Mouse (Mus musculus) induced T-regulatory cell, adult 2 months (primary cell): ENCODE results near the gene Cenpa.
"Not testable (repeated sequence)": the region's sequence is repeated elsewhere in the genome, so short reads cannot be mapped to it uniquely, and the experiment has no call there.

Experiments
- DNase-seq: peaks from one replicate; pipeline ENCODE4 v3.0.0-alpha.2; 2012; ENCODE audit warnings: low read depth

Cenpa gene

DNA sequence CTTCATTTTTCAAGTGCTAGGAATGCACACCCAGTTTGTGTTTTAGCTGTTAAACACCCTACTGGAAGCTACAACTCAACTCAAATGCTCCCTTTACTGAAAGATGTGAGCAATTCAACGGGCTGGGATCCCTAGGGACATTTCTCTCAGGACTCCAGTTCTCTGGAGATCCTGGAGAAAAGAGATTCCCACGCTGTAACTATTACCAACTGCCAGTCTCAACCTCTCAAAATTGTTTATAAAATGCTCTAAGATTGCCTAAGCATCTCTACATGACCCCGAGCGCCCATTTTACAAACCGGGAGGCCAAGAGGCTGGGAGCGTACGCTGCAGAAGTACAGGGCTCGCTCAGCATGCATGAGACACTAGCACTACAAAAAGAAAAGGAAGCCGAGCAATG lies 19.2 kb upstream of the Cenpa start:
- no peak for DNase-seq

DNA sequence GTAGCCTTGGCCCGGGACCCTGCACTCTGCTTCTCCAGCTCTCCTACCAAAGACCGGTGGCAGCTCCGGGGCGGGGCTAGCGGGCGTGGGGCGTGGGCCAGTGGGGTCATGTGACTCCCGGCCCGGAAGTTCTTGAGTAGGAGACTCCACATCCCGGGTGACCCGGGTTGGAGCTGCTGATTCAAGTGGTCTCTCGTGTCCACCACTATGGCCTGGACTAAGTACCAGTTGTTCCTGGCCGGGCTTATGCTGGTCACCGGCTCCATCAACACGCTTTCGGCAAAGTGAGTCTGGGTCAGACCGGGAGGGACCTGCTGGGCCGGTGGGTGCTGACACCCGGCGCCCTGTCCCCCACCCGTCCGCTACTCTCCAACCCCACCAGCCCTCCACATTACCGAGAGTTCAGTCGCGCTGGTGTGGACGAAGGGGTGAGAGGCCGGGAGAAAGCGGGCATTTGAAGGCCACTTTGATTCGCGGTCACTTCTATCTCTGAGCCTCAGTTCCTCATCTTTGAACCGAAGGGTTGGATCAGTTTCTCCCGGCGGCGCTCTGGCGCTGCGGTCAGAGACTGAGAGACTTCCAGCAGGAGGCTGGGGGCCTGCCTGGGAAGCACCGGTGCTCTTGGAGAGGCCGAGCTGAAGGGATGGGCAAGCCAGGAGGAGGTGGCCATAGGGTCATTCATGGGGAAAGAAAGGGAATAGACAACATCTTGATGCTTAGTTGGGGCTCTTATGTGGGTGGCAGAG lies 18.6 kb upstream of the Cenpa start, which contains the start of gene Slc35f6:
Slc35f6 (plus strand) TSS at position 119 of the 746 bp plus-strand sequence.
- peak; percentile 91 for DNase-seq

- DNase-seq = no peak
Measured at GRCm38 (mm10) chr5:30649558-30649957, 17.0 kb upstream of the Cenpa start.

- DNase-seq = no peak
Measured at GRCm38 (mm10) chr5:30650756-30651155, 15.8 kb upstream of the Cenpa start.

DNA sequence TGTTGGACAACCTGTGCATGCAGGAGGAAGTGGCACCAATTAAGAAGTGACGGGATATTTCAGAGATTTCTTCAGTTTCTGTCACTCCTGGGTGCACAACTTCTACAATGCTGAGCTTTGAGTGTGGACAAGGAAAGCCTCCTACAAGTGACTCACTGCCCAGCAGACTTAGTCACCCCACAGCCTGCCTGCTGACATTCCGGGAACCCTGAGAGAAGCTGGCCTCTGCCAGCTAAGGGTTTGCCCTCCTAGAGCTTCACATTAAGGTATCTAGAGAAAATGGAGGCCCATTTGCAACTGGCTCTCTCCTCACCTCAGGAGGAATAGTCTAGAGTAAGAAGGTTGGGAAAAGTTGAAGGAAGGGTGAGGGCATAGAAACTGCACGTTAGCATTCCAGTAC lies 15.0 kb upstream of the Cenpa start:
- DNase-seq = no peak

GRCm38 (mm10) chr5:30653246-30653645 lies 13.3 kb upstream of the Cenpa start:
- DNase-seq = no peak

DNA sequence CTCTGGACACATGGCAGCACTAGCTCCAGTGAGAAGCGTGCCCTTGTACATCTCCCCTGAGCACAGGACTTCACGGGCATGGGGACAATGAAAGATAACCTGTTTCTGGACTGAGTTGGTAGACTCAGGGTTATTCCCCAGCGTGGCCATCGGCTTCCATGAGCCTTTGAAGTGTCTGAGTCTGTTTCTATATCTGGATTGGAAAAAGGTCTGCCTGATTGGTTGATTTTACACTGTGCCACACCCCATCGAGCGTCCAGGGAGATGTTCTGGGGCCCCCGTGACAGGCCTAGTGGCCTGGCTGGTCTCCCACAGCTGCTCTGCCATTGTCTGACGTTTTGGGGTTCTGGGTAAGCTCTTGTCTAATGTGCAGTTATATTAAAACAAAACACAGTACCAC lies 11.5 kb upstream of the Cenpa start:
- DNase-seq = no peak

DNA sequence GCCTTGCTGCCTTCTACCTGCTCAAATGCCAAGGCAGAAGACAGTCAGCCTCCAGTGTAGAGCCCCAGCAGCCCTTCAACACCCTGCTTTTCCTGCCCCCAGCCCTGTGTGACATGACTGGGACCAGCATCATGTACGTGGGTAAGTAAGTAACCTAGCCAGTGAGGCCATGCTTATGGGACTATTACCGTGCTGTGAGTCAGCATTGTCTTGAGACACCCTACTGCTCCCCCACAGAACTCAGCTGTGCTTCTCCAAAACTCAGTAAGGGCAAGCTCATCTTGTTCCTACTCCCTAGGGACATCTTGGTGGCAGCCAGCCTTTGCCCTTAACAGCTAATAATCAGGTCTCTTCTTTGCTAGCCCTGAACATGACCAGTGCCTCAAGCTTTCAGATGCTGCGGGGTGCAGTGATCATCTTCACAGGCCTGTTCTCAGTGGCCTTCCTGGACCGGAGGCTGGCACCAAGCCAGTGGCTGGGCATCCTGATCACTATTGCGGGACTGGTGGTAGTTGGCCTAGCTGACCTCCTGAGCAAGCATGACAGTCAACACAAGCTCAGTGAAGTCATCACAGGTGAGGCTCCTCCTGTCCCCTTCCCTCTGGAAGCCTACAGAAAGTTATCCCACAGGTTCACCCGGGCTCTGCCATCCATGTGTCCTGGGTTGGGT lies 10.9 kb upstream of the Cenpa start:
- DNase-seq = no peak

DNA sequence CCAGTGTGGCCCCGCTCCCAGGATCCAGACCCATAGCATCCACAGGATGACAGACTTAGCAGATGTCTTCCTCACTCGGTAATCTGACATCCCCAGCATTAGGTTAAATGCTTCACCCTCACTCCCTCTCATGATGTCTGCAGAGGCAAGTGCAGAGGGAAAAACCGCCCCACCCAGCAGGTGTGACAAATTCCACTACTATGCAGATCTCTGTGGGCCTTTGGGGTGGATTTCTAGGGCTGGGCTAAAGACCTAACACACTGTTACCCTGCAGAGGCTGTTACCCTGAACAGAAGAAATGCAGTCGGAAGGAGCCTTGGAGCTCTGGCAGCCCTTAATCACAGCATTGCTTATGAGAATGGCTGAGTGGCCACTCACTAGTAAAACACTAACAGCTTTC lies 7.5 kb upstream of the Cenpa start:
- no peak for DNase-seq

DNA sequence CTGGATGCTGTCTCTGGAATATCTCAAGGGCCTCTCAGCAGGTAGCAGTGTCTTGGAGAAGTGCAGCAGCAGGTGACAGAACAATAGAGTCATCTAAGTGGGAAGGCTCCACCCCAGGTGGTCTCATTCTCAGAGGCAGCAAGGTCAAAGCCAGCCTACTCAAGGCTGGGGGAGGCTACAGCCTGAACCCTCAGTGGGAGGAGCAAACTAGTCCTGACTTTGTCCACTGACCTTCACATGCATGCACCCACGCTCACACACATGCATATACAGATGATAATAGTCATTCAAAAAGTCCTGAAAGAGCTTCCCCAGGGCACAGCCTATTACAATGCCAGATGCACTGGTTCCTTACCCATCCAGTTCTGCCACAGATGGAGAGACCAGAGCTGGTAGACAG lies 6.3 kb upstream of the Cenpa start:
- no peak for DNase-seq

- DNase-seq = no peak
Measured at GRCm38 (mm10) chr5:30660813-30661212, 5.8 kb upstream of the Cenpa start.

- DNase-seq = no peak
Measured at GRCm38 (mm10) chr5:30665360-30665759, 1.2 kb upstream of the Cenpa start.

DNA sequence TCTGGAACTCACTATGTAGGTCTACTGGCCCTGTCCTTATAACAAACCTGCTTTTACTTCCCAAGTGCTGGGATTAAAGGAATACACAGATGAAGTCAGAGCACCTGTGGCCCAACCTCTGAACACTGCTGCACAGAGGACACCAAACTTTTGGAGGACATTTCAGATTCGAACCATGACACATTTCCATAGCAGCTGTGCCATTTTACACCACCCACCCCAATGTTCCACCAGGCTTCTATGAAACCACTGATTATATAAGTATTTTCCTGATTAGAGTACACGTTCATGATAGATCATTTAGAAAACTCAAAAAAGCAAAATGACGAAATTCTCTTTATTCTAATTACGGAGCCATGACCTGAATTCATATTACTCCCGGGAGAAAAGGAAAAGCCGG lies 609 bp upstream of the Cenpa start:
- DNase-seq = no peak

- no peak for DNase-seq
Measured at GRCm38 (mm10) chr5:30667215-30667614, 638 bp downstream of the Cenpa start.

DNA sequence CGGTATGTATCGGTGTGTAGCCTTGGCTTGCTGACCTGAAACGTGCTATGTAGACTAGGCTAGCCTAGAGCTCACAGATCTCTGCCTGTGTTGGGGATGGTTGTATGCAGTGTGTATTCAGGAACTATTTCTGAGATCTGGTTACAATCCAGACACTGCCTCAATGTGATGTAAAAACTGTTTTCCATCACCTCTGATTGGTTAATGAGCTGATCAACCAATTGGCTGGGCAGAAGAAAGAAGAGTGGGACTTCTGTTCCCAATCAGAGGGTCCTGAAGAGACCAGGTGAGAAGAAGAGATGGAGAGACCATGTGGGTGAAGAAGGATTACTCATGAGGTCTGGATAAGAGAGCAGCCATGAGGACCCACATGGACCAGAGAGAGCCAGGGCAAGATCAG lies 1.1 kb downstream of the Cenpa start:
- peak; percentile 35 for DNase-seq

GRCm38 (mm10) chr5:30668637-30669495 lies 2.3 kb downstream of the Cenpa start:
- DNase-seq = peak; percentile 42

GRCm38 (mm10) chr5:30669496-30669830 lies 2.9 kb downstream of the Cenpa start:
- DNase-seq = no peak

GRCm38 (mm10) chr5:30670091-30670490 lies 3.5 kb downstream of the Cenpa start:
- DNase-seq = no peak

GRCm38 (mm10) chr5:30674001-30674400 lies 7.4 kb downstream of the Cenpa start:
- DNase-seq = no peak

- no peak for DNase-seq
Measured at GRCm38 (mm10) chr5:30676800-30677199, 10.2 kb downstream of the Cenpa start.

DNA sequence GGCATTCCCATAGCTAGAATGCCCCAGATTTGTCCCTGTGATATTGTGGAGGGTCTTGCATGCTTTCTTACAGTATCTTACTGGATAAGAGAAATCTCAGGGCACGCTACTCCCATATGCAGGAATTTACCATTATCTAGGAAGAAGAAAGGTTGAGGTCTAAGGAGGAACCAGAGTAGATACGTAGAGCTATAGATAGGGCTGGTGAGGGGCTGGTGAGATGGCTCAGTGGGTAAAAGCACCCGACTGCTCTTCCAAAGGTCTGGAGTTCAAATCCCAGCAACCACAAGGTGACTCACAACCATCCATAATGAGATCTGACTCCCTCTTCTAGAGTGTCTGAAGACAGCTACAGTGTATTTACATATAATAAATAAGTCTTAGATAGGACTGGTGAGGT lies 11.5 kb downstream of the Cenpa start:
- DNase-seq = not testable (repeated sequence)

DNA sequence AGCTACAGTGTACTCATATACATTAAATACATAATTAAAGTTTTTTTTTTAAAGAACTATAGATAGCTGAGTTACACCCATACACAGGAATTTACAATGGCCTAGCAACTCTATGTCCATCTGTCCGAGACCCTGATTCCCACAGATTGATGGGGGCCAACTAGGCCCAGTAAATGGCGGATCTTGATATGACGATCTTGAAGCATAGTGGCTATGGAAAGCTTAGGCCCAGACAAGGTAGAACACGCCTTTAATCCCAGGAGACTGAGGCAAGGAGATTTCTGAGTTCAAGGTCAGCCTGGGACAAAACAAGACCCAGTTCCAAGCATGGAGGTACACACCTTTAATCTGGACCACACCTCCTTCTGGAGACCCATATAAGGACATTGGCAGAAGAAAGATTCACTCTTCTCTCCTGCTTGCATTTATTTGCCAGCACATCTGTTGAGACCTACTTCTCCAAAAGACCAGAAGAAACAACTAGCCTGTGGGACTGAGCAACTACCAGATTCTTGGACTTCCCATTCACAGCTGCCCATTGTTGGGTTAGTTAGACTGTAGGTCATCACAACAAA lies 12.2 kb downstream of the Cenpa start:
- DNase-seq = no peak

DNA sequence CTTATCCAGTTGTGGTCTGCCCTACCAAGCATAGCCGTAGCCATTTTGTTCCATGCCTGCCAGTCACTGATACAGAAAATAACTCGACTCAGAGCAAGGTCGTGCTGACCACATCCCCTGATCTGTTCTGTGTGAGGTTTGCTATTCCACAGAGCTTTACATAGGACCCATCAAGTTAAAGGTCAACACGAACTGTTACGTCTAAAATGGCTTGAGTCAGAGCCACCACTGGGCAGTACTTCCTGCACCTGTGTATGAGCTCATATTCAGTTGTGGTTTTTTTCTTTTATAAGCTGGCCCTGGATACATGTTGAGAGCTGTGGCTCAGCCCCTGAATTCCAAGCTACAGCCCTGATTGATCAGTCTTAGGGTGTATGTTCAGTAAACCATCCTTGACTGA lies 13.0 kb downstream of the Cenpa start:
- no peak for DNase-seq
